Mouse (Mus musculus): Measurements from ENCODE around the gene Rpap3. TPM values are rescaled to one million over a fixed set of nuclear protein-coding genes. Genes with fewer than 3 reads are reported as not detected.

The Rpap3 gene
- total and polyA plus RNA-seq, 3 experiments, result 43.1 to 73.7 (median 69.1) TPM

GRCm38 (mm10) chr15:97744930-97745329 lies 39.3 kb upstream of the Rpap3 start (continued):
- peak; percentile 17; the same call in 1 of the 2 replicates for TF ChIP-seq JUN (IDR thresholded peaks at IDR 0.05; ENCODE audit: insufficient read depth, low read depth, low read length)

DNA sequence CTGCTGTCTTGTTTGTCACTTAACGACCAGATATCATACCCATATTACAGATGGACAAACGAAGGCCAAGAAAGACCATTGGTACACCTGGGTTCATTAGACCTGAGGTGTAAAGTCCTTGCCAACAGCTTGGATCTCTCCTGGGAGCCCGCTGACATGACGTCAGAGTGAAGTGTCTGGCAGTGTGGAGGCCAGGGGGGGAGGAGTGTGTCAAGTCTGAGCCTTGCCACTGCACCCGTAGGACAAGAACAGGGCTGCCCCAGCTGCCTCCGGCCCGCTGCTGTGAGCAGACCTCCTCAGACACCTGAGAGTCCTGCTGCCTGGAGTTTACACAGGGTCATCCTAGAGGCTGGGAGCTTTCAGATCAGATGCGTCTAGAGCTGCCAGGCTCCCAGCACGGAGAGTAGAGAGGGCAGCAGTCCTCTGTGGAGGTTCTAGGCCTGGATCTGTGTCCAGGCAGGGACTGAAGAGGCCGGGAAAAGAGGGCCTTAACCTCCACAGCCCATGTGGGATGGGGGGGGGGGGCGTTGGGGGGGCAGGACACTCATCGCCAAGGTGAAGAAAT lies 38.4 kb upstream of the Rpap3 start:
- dilution Hi-C loops (cut with MboI; ENCODE audit: extremely low pct_ligation_motif_present, extremely low pct_unique_long_range_greater_than_20kb, low sequenced_read_pairs), result no loop called here
- Histone ChIP-seq H3K4me3 (replicated peaks in 1 of 3; ENCODE audit: low read depth in 2 of 3, low read length in 2 of 3, poor library complexity in 1 of 3) (peak overlapping the region in 1 of 3 experiments; percentile 35), H3K27ac (ENCODE audit: insufficient read depth, low read depth) (peak overlapping the region; percentile 99), H3K27me3 (replicated peaks) (no peaks in the 10 kb centered on the region), H3K9ac (ENCODE audit: insufficient read depth, low read depth) (peak overlapping the region; percentile 18; the same call in 1 of the 2 replicates), H3K9me3 (replicated peaks; ENCODE audit: low read length) (no peaks in the 10 kb centered on the region), H3K79me2 (replicated peaks; ENCODE audit: control insufficient read depth, extremely low read depth, insufficient read depth, poor library complexity, severe bottlenecking) (peaks cover under 1% of the 10 kb centered on the region; the same call in 1 of the 2 replicates), H3K36me3 (replicated peaks in 1 of 2; ENCODE audit: control insufficient read depth in 1 of 2, insufficient read depth in 1 of 2, low read length in 1 of 2) (peaks cover 0 to 20% of the 10 kb centered on the region in 2 experiments), H3K4me1 (ENCODE audit: control insufficient read depth in 1 of 2, insufficient read depth in 2 of 2) (peaks cover 45 to 61% of the 10 kb centered on the region in 2 experiments), H3K4me2 (ENCODE audit: insufficient read depth, low read depth, poor library complexity, severe bottlenecking) (peak overlapping the region; percentile 18; the same call in 1 of the 2 replicates)
- peak; percentile 78 for DNase-seq (ENCODE audit: extremely low read depth)
- in situ Hi-C loops (cut with MboI; ENCODE audit: low pct_ligation_motif_present, low pct_unique_long_range_greater_than_20kb, low sequenced_read_pairs), result no loop called here
- TF ChIP-seq JUN (IDR thresholded peaks at IDR 0.05; ENCODE audit: insufficient read depth, low read depth, low read length), result 0 out of 2 replicates have a peak, but pooled peaks have one; percentile 26
- peak; percentile 44; the same call in 1 of the 2 replicates for TF ChIP-seq CHD2 (IDR thresholded peaks at IDR 0.05; ENCODE audit: low read length)
- TF ChIP-seq TCF12 (IDR thresholded peaks at IDR 0.05; ENCODE audit: low read depth, low read length), result peak; percentile 50; the same call in 1 of the 2 replicates
- no peak for TF ChIP-seq JUND (conservative IDR thresholded peaks at IDR 0.05; ENCODE audit: low read depth, low read length)
- no peak for TF ChIP-seq POLR2A (IDR thresholded peaks at IDR 0.05; ENCODE audit: low read depth, low read length)
- 0 out of 2 replicates have a peak, but pooled peaks have one; percentile 18 for TF ChIP-seq UBTF (IDR thresholded peaks at IDR 0.05; ENCODE audit: low read depth, low read length)
- 0 out of 2 replicates have a peak, but pooled peaks have one; percentile 20 for TF ChIP-seq MAZ (IDR thresholded peaks at IDR 0.05; ENCODE audit: low read depth, low read length)
- no peak; the same call in 1 of the 2 replicates for TF ChIP-seq CHD1 (IDR thresholded peaks at IDR 0.05; ENCODE audit: low read depth, low read length)
- no peak for TF ChIP-seq E2F4 (IDR thresholded peaks at IDR 0.05; ENCODE audit: insufficient replicate concordance, low read depth, low read length)
- TF ChIP-seq MEF2A (IDR thresholded peaks at IDR 0.05; ENCODE audit: borderline replicate concordance, low read depth, low read length), result no peak; the same call in 1 of the 2 replicates
- TF ChIP-seq ETS1 (conservative IDR thresholded peaks at IDR 0.05; ENCODE audit: low read depth, low read length), result peak; percentile 70
- TF ChIP-seq NELFE (IDR thresholded peaks at IDR 0.05; ENCODE audit: low read depth, low read length), result no peak; the same call in 1 of the 2 replicates
- TF ChIP-seq MXI1 (IDR thresholded peaks at IDR 0.05; ENCODE audit: low read depth, low read length), result 0 out of 2 replicates have a peak, but pooled peaks have one; percentile 35
- no peak for TF ChIP-seq CTCF (conservative IDR thresholded peaks at IDR 0.05 in 1 of 2, IDR thresholded peaks at IDR 0.05 in 1 of 2; ENCODE audit: low read depth in 2 of 2, low read length in 2 of 2)
- TF ChIP-seq USF1 (IDR thresholded peaks at IDR 0.05; ENCODE audit: low read depth, low read length), result no peak
- no peak for TF ChIP-seq GABPA (IDR thresholded peaks at IDR 0.05; ENCODE audit: insufficient replicate concordance, low read depth, low read length)
- peak; percentile 44; the same call in 1 of the 2 replicates for TF ChIP-seq ZMIZ1 (IDR thresholded peaks at IDR 0.05; ENCODE audit: low read depth, low read length)
- TF ChIP-seq HCFC1 (IDR thresholded peaks at IDR 0.05; ENCODE audit: low read depth, low read length), result no peak
- no peak for TF ChIP-seq TBP (conservative IDR thresholded peaks at IDR 0.05; ENCODE audit: low read depth, low read length)
